Mouse (Mus musculus) intestine, postnatal 0 days (tissue): ENCODE data around the gene Tex14. TPM values are rescaled to one million over a fixed set of nuclear protein-coding genes. Genes with fewer than 3 reads are reported as not detected.
"Not testable (repeated sequence)": the region's sequence is repeated elsewhere in the genome, so short reads cannot be mapped to it uniquely, and the experiment has no call there.

Source experiments
- ATAC-seq: fragments of 200-750 bp; cut with Nextera tagmentation; 2 replicates; pipeline ENCODE4 v1.8.0; 2017; ENCODE audit warnings: mild to moderate bottlenecking, moderate TSS enrichment, moderate library complexity
- H3K27ac ChIP-seq: fragments of 300-500 bp; sonication (generic); 2 replicates; pipeline ENCODE4 v1.5.1; 2014; ENCODE audit warnings: mild to moderate bottlenecking, low read depth, low read length, moderate library complexity
- H3K27me3 ChIP-seq: fragments of 300-500 bp; sonication (generic); replicated peaks from 2 replicates; pipeline ENCODE4 v1.6.1; 2014; ENCODE audit warnings: low read length, mixed read lengths; ENCODE audit not compliant: control insufficient read depth, insufficient read depth
- H3K36me3 ChIP-seq: fragments of 300-500 bp; sonication (generic); 2 replicates; pipeline ENCODE4 v1.6.1; 2014; ENCODE audit warnings: mild to moderate bottlenecking, moderate library complexity; ENCODE audit not compliant: control insufficient read depth, insufficient read depth
- H3K4me1 ChIP-seq: fragments of 300-500 bp; sonication (generic); replicated peaks from 2 replicates; pipeline ENCODE4 v1.6.1; 2014; ENCODE audit warnings: antibody characterized with exemption, low read length, mixed read lengths; ENCODE audit not compliant: control insufficient read depth, insufficient read depth
- H3K4me2 ChIP-seq: fragments of 300-500 bp; sonication (generic); replicated peaks from 2 replicates; pipeline ENCODE4 v1.6.1; 2014; ENCODE audit warnings: low read depth, mild to moderate bottlenecking, moderate library complexity
- H3K4me3 ChIP-seq: fragments of 300-500 bp; sonication (generic); 2 replicates; pipeline ENCODE4 v1.5.1; 2014; ENCODE audit warnings: low read depth, low read length
- H3K9ac ChIP-seq: fragments of 300-500 bp; sonication (generic); 2 replicates; pipeline ENCODE4 v1.6.1; 2014; ENCODE audit warnings: mild to moderate bottlenecking, low read depth, low read length
- H3K9me3 ChIP-seq: fragments of 300-500 bp; sonication (generic); 2 replicates; pipeline ENCODE4 v1.6.1; 2016; ENCODE audit warnings: mixed run types; ENCODE audit not compliant: control insufficient read depth
- CTCF ChIP-seq: sonication (generic); IDR thresholded peaks from 2 replicates; pipeline ENCODE4 v1.5.1; 2016; ENCODE audit warnings: low read depth, mild to moderate bottlenecking, control low read depth, antibody characterized with exemption, moderate library complexity
- WGBS: fragments of 180-500 bp; shearing (Covaris S2); extraction: QIAGEN DNeasy Blood & Tissue Kit; methylation state at CpG from one replicate; pipeline ENCODE4 v1.1.7; 2014; 5-methylcytosine and 5-hydroxymethylcytosine counted together
- polyA plus RNA-seq: library from polyadenylated mRNA; unstranded; fragments of >200 nt; fragmentation: Nextera tagmentation; extraction: Ambion mirVana; gene quantifications from 2 replicates; pipeline ENCODE4 v1.2.1, GENCODE M21; 2015

The Tex14 gene
- polyA plus RNA-seq, 1 experiment from 2014 or later, result 1.8 TPM

- 73% methylated on average over 4 of the region's 4 CpGs for WGBS
- Histone ChIP-seq H3K4me3 (no peak overlapping the region), H3K27ac (no peak overlapping the region; the same call in 1 of the 2 replicates), H3K27me3 (no peaks in the 10 kb centered on the region), H3K4me1 (no peaks in the 10 kb centered on the region), H3K9ac (no peak overlapping the region), H3K4me2 (no peak overlapping the region), H3K36me3 (no peaks in the 10 kb centered on the region), H3K9me3 (no peaks in the 10 kb centered on the region)
- no peak for TF ChIP-seq CTCF
- no peak for ATAC-seq
These were observed 51.1 kb downstream of the Tex14 start for GRCm38 (mm10) chr11:87455984-87456383.

GRCm38 (mm10) chr11:87460566-87460965 is 55.7 kb downstream of the Tex14 start:
- H3K27ac ChIP-seq, result no peak overlapping the region
- H3K27me3 ChIP-seq, result no peaks in the 10 kb centered on the region
- no peak overlapping the region for H3K4me2 ChIP-seq
- H3K9me3 ChIP-seq, result no peaks in the 10 kb centered on the region
- H3K9ac ChIP-seq, result no peak overlapping the region
- TF ChIP-seq CTCF, result no peak
- no peak for ATAC-seq
- H3K4me3 ChIP-seq, result no peak overlapping the region
- H3K36me3 ChIP-seq, result no peaks in the 10 kb centered on the region
- WGBS, result 90% methylated on average over 6 of the region's 6 CpGs
- no peaks in the 10 kb centered on the region for H3K4me1 ChIP-seq

- not testable (repeated sequence) for H3K4me1 ChIP-seq, H3K9ac ChIP-seq, H3K36me3 ChIP-seq, H3K27me3 ChIP-seq, H3K9me3 ChIP-seq, H3K4me3 ChIP-seq, H3K27ac ChIP-seq
- under 1% methylated on average over 24 of the region's 58 CpGs for WGBS
- H3K4me2 ChIP-seq, result peak overlapping the region; percentile 44
- ATAC-seq, result peak; percentile 98
These were observed 57.1 kb downstream of the Tex14 start for GRCm38 (mm10) chr11:87461780-87462460.

- Histone ChIP-seq H3K27me3 (no peaks in the 10 kb centered on the region), H3K36me3 (no peaks in the 10 kb centered on the region), H3K4me2 (no peak overlapping the region), H3K4me3 (no peak overlapping the region), H3K9ac (no peak overlapping the region), H3K4me1 (no peaks in the 10 kb centered on the region), H3K27ac (peak overlapping the region; percentile 60), H3K9me3 (no peaks in the 10 kb centered on the region)
- ATAC-seq, result peak; percentile 23
- TF ChIP-seq CTCF, result no peak
- WGBS, result 5% methylated on average over 9 of the region's 9 CpGs
These were observed 57.8 kb downstream of the Tex14 start for GRCm38 (mm10) chr11:87462461-87463242.

GRCm38 (mm10) chr11:87463243-87463540 is 58.3 kb downstream of the Tex14 start:
- H3K9me3 ChIP-seq, result no peaks in the 10 kb centered on the region
- H3K36me3 ChIP-seq, result no peaks in the 10 kb centered on the region
- H3K27me3 ChIP-seq, result no peaks in the 10 kb centered on the region
- 46% methylated on average over 5 of the region's 5 CpGs for WGBS
- no peak overlapping the region for H3K4me3 ChIP-seq
- no peaks in the 10 kb centered on the region for H3K4me1 ChIP-seq
- H3K27ac ChIP-seq, result no peak overlapping the region
- H3K4me2 ChIP-seq, result no peak overlapping the region
- no peak for TF ChIP-seq CTCF
- no peak for ATAC-seq
- no peak overlapping the region for H3K9ac ChIP-seq

- H3K27me3 ChIP-seq, H3K36me3 ChIP-seq, H3K4me1 ChIP-seq, ATAC-seq, H3K4me3 ChIP-seq, H3K27ac ChIP-seq, H3K9ac ChIP-seq, H3K4me2 ChIP-seq, H3K9me3 ChIP-seq: not testable (repeated sequence)
- WGBS, result 84% methylated on average over 4 of the region's 4 CpGs
These were observed 59.0 kb downstream of the Tex14 start for GRCm38 (mm10) chr11:87463792-87464430.
